Mouse (Mus musculus): ENCODE results near the gene Rftn2.

DNA sequence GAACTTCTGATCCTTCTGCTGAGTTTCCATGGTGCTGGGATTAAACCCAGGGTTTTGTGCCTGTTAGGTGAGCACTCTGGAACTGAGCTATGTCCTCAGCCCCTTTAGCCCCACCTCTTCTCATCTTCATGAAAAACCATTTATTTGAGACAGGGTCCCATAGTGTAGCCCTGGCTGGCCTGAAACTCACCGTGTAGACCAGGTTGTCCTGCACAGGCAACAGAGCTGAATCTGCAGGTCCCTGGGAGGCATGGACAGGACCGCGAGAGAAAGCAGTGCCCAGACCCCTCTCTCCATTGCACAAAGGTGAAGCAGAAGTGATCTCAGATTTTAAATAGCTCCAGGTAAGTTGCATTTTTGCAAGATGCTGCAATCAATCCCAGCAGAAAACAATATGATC is 66.4 kb downstream of the Rftn2 start:
- TF ChIP-seq POLR2AphosphoS2 (IDR thresholded peaks at IDR 0.05; ENCODE audit: insufficient read length, low read depth) (no peak), MYOD1 (IDR thresholded peaks at IDR 0.05; ENCODE audit: control insufficient read depth in 1 of 3, insufficient read length in 2 of 3, low read depth in 2 of 3) (no peak), E2F4 (IDR thresholded peaks at IDR 0.05; ENCODE audit: insufficient read depth) (no peak), POLR2A (IDR thresholded peaks at IDR 0.05; ENCODE audit: insufficient read length, low read depth) (no peak), REST (IDR thresholded peaks at IDR 0.05; ENCODE audit: insufficient read depth, insufficient read length) (no peak), CEBPB (IDR thresholded peaks at IDR 0.05; ENCODE audit: insufficient read depth, poor library complexity, severe bottlenecking) (no peak), MYOG (IDR thresholded peaks at IDR 0.05; ENCODE audit: control insufficient read depth in 1 of 3, insufficient read depth in 1 of 3, insufficient read length in 2 of 3, low read depth in 2 of 3) (no peak)
